Mouse (Mus musculus) hindbrain, embryonic 15.5 days (tissue): ENCODE measurements around the gene Cacna1b. TPM values are rescaled to one million over a fixed set of nuclear protein-coding genes. Genes with fewer than 3 reads are reported as not detected.
A peak's percentile ranks its signal among the peaks of the same experiment; 100 is the strongest.

ENCODE experiments used
- ATAC-seq: fragments of 200-750 bp; cut with Nextera tagmentation; 2 replicates; pipeline ENCODE4 v1.8.0; 2017; ENCODE audit warnings: low read depth, moderate number of reproducible peaks, moderate TSS enrichment; ENCODE audit not compliant: low FRiP score
- H3K27ac ChIP-seq: fragments of 300-500 bp; sonication (generic); replicated peaks from 2 replicates; pipeline ENCODE4 v1.5.1; 2015; ENCODE audit warnings: mild to moderate bottlenecking, inconsistent platforms
- H3K27me3 ChIP-seq: fragments of 300-500 bp; sonication (generic); 2 replicates; pipeline ENCODE4 v1.6.1; 2015; ENCODE audit warnings: control low read depth, inconsistent platforms
- H3K36me3 ChIP-seq: fragments of 300-500 bp; sonication (generic); 2 replicates; pipeline ENCODE4 v1.6.1; 2015; ENCODE audit warnings: control low read depth, inconsistent platforms
- H3K4me1 ChIP-seq: fragments of 300-500 bp; sonication (generic); replicated peaks from 2 replicates; pipeline ENCODE4 v1.6.1; 2015; ENCODE audit warnings: control low read depth, inconsistent platforms
- H3K4me2 ChIP-seq: fragments of 300-500 bp; sonication (generic); 2 replicates; pipeline ENCODE4 v1.6.1; 2015; ENCODE audit warnings: moderate library complexity, mild to moderate bottlenecking, inconsistent platforms
- H3K4me3 ChIP-seq: fragments of 300-500 bp; sonication (generic); 2 replicates; pipeline ENCODE4 v1.5.1; 2015; ENCODE audit warnings: mild to moderate bottlenecking, inconsistent platforms
- H3K9ac ChIP-seq: fragments of 300-500 bp; sonication (generic); 2 replicates; pipeline ENCODE4 v1.6.1; 2015; ENCODE audit warnings: inconsistent platforms
- H3K9me3 ChIP-seq: fragments of 300-500 bp; sonication (generic); 2 replicates; pipeline ENCODE4 v1.6.1; 2016; ENCODE audit warnings: control low read depth, inconsistent platforms
- WGBS: fragments of 180-500 bp; shearing (Covaris S2); methylation state at CpG from one replicate; pipeline ENCODE4 v1.1.7; 2015; 5-methylcytosine and 5-hydroxymethylcytosine counted together
- polyA plus RNA-seq: library from polyadenylated mRNA; unstranded; fragments of >200 nt; fragmentation: Nextera tagmentation; extraction: Ambion mirVana; gene quantifications from 2 replicates; pipeline ENCODE4 v1.2.1, GENCODE M21; 2015

Cacna1b gene
- polyA plus RNA-seq, 1 experiment from 2014 or later: 17.5 TPM

DNA sequence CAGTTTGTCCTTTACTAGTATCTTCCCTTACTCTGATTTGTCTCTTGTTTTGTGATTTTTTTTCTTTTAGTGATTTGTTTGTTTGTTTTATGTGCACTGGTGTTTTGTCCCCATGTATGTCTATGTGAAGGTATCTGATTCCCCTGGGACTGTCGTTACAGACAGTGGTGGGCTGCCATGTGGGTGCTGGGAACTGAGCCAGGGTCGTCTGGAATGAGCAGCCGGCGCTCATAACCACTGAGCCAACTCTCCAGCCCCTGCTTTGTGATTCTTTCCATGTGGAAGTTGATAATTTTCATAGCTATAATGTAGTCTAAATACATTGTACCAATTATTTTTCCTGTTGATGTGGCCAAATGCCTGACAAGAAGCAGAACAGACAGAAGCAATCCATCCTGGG, 7.9 kb upstream of the Cacna1b start:
- Histone ChIP-seq H3K27ac (no peak overlapping the region), H3K4me2 (no peak overlapping the region), H3K4me1 (no peaks in the 10 kb centered on the region), H3K27me3 (no peaks in the 10 kb centered on the region), H3K9me3 (no peaks in the 10 kb centered on the region), H3K9ac (no peak overlapping the region), H3K4me3 (no peak overlapping the region), H3K36me3 (no peaks in the 10 kb centered on the region)
- no peak for ATAC-seq
- 79% methylated on average over 4 of the region's 4 CpGs for WGBS

DNA sequence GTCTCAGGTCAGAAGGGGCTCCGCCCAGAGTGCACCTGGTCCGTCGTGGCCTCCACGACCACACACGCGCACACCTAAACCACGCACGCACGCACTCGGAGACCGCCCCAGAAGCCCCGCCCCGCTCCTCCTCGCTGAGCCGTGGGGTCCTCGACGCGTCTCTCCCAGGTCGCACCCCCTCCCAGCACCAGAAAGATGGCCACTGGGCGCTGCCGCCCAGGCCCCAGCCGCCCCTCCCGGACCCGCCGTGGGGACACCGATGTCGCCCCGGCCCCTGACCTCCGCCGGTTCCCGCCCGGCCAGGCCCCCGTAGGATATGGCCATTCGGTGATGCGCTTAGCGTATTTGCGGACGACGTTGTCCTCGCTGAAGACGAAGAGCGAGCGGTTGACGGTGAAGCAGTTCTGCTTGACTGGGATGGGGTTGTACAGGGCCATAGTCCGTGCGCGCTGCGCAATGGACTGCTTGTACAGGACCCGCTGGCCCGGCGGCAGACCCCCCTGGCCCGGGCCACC, 449 bp downstream of the Cacna1b start:
- H3K27ac ChIP-seq: peak overlapping the region; percentile 89
- peak overlapping the region; percentile 95 for H3K9ac ChIP-seq
- no peaks in the 10 kb centered on the region for H3K27me3 ChIP-seq
- under 1% methylated on average over 52 of the region's 52 CpGs for WGBS
- H3K36me3 ChIP-seq: 0 out of 2 replicates have a peak, but pooled peaks cover 5% of the 10 kb centered on the region
- no peaks in the 10 kb centered on the region for H3K9me3 ChIP-seq
- H3K4me1 ChIP-seq: peaks cover 41% of the 10 kb centered on the region
- H3K4me2 ChIP-seq: peak overlapping the region; percentile 88
- H3K4me3 ChIP-seq: peak overlapping the region; percentile 78
- peak; percentile 70 for ATAC-seq

DNA sequence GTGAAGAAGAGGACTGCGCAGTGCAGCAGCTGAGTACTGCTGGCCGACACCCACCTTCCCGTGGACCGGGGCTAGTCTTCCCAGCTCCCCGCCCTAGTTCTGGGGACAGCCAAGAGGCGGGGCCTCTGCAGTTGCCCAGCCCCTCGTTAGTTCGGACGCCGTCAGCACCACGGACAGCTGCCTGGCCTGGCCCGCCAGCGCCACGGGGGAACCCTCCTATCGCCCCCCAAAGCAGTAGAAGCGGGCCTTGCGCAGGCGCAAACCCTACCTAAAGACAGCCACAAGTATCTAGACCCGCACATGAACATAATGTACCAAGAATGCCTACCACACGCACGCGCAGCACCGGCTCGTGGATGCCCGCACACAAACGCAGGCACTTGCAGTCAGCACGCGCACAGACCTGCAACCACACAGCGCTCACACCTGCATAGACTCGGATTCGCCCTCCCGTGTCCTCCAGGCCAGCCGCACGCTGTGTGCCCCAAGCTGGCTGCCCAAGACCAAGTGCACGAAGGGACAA, 968 bp downstream of the Cacna1b start:
- Histone ChIP-seq H3K27me3 (no peaks in the 10 kb centered on the region), H3K36me3 (peaks cover 5% of the 10 kb centered on the region; the same call in 1 of the 2 replicates), H3K9ac (peak overlapping the region; percentile 95), H3K4me2 (peak overlapping the region; percentile 88), H3K27ac (peak overlapping the region; percentile 89), H3K9me3 (no peaks in the 10 kb centered on the region), H3K4me3 (peak overlapping the region; percentile 78), H3K4me1 (peaks cover 41% of the 10 kb centered on the region)
- peak; percentile 67 for ATAC-seq
- WGBS: under 1% methylated on average over 35 of the region's 35 CpGs

DNA sequence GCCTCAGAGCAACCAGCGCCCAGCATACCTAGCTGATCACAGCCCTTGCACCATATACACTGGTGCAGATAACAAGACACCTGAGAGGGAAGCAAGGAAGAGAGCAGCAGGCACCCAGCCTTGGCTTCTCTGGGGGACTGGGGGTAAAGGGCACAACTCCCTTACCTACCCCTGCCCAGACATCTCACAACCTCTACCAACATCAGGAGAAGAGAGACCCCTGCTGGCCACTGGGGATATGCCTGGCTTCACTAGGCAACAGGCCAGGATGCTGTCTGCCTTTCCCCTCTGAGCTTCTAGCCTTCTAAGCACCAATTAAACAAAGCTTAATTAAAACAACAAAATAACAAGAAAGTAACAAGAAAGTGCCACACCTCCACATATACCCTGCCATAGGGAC, 7.7 kb downstream of the Cacna1b start:
- WGBS: 96% methylated on average over 1 of the region's 1 CpGs
- H3K36me3 ChIP-seq: peaks cover 51% of the 10 kb centered on the region
- no peak for ATAC-seq

DNA sequence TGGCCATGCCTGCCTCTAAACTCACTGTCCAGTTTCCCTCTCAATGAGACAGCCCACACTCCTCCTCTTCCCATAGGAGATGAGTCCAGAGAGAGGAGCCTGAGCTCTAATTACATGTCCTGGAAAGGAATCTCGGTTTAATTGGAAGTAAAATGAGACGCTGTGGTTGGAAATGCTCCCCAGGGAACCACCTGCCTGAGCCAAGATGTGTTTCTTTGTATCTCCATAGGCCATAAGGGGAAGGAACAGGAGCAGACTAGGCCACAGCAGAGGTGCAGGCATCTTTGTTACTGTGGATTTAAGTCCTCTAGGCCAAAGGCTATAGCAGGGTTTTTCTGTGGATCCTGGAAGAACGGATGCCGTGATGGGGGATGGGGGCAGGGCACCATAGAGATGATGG, 10.4 kb downstream of the Cacna1b start:
- Histone ChIP-seq H3K27ac (no peak overlapping the region), H3K36me3 (peaks cover 59% of the 10 kb centered on the region), H3K27me3 (no peaks in the 10 kb centered on the region), H3K4me3 (no peak overlapping the region), H3K4me2 (no peak overlapping the region), H3K9ac (no peak overlapping the region), H3K4me1 (peaks cover 11% of the 10 kb centered on the region), H3K9me3 (no peaks in the 10 kb centered on the region)
- no peak for ATAC-seq
- 57% methylated on average over 4 of the region's 4 CpGs for WGBS

More for the DNA sequence above, 7.7 kb downstream of the Cacna1b start:
- Histone ChIP-seq H3K4me3 (no peak overlapping the region), H3K27me3 (no peaks in the 10 kb centered on the region), H3K27ac (no peak overlapping the region), H3K9me3 (no peaks in the 10 kb centered on the region), H3K9ac (no peak overlapping the region), H3K4me2 (no peak overlapping the region), H3K4me1 (peaks cover 23% of the 10 kb centered on the region)

DNA sequence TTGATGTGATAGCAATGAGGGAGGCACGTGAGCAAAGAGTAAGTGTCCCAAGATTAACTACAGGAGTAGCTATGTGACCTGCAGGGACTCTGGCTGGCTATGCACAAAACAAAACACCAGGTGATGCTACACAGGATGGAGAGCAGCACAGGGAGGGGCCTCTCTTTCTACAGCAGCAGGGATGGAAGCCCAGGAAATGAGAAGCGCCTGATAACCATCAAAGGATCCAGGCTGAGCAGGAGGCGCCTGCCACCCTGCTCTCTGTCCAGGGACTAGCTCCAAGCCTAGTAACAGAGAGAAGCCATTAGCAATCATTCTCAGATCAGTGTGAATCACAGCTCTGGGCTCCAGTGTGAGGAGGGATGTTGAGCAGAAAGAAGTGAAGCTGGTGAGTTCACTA, 12.9 kb downstream of the Cacna1b start:
- no peaks in the 10 kb centered on the region for H3K9me3 ChIP-seq
- H3K27ac ChIP-seq: no peak overlapping the region
- no peak overlapping the region for H3K4me2 ChIP-seq
- peaks cover 54% of the 10 kb centered on the region for H3K36me3 ChIP-seq
- ATAC-seq: no peak
- no peak overlapping the region for H3K9ac ChIP-seq
- peaks cover 2% of the 10 kb centered on the region; the same call in 1 of the 2 replicates for H3K4me1 ChIP-seq
- H3K4me3 ChIP-seq: no peak overlapping the region
- no peaks in the 10 kb centered on the region for H3K27me3 ChIP-seq
- WGBS: 74% methylated on average over 3 of the region's 3 CpGs

DNA sequence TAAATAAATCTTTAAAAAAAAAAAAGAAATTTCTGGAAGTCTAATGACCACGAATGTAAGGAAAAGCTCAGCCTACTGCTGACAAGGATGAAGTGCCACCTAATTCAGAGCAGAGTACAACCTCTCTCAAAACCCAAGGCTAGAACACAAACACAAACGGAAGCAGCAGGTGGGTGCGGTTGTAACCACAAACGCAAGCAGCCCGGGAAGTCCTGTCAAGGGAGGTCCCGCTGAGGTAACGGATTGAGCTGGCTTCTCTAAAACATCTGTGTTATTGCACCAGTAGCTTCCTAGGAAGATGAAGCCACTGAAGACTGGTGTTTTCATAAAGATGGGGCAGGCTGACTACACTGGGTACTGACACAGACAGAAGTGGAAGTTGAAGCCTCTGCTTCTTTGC, 15.1 kb downstream of the Cacna1b start:
- Histone ChIP-seq H3K4me3 (no peak overlapping the region), H3K4me1 (peaks cover 6% of the 10 kb centered on the region), H3K4me2 (no peak overlapping the region), H3K9ac (no peak overlapping the region), H3K9me3 (no peaks in the 10 kb centered on the region), H3K27ac (no peak overlapping the region), H3K36me3 (peaks cover 39% of the 10 kb centered on the region), H3K27me3 (no peaks in the 10 kb centered on the region)
- 75% methylated on average over 7 of the region's 7 CpGs for WGBS
- ATAC-seq: no peak

DNA sequence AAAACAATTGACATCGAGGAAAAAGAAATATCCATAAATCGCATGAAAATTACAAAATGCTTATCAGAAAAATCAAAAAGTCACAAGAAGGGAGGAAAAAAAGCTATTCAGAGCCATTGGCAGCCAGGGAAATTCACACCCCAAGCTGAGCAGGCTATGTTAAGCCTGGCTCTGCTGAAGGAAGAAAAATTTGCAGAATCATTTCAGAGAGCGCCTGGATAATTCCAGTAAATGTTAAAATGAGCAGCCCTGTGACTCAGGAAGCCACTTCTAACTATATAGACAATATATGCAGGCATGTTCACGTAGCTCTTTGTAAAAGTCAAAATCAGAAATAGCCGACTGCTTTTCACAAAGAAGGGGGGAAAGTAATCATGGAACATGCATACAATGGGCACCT, 23.3 kb downstream of the Cacna1b start:
- no peak overlapping the region for H3K4me3 ChIP-seq
- no peak overlapping the region for H3K4me2 ChIP-seq
- H3K9ac ChIP-seq: no peak overlapping the region
- no peak overlapping the region for H3K27ac ChIP-seq
- peaks cover 6% of the 10 kb centered on the region for H3K4me1 ChIP-seq
- no peak for ATAC-seq
- H3K27me3 ChIP-seq: no peaks in the 10 kb centered on the region
- no peaks in the 10 kb centered on the region for H3K36me3 ChIP-seq
- no peaks in the 10 kb centered on the region for H3K9me3 ChIP-seq
- 81% methylated on average over 5 of the region's 5 CpGs for WGBS

DNA sequence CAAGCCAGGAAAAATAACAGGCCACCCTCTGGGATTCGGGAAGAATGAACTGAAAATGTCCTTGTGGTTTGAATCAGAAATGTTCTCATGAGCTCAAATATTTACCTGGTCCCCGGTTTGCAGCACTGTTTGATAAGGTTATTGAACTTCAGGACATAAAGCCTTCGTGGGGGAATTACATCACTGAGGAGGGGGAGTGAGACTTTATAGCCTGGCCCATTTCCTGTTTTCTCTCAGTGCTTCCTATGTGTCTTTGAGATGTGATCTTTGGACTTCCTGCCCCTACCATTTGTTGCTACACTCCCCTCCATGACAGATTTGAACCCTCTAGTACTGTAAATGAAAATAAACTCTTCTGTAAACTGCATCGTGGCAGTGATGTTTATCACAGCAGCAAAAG, 29.8 kb downstream of the Cacna1b start:
- H3K27ac ChIP-seq: no peak overlapping the region
- no peaks in the 10 kb centered on the region for H3K9me3 ChIP-seq
- H3K27me3 ChIP-seq: no peaks in the 10 kb centered on the region
- peaks cover 44% of the 10 kb centered on the region for H3K36me3 ChIP-seq
- whole genome bisulfite sequencing: 85% methylated on average over 4 of the region's 4 CpGs
- no peak overlapping the region for H3K9ac ChIP-seq
- no peak overlapping the region for H3K4me3 ChIP-seq
- no peak overlapping the region for H3K4me2 ChIP-seq
- no peaks in the 10 kb centered on the region for H3K4me1 ChIP-seq
- no peak for ATAC-seq

DNA sequence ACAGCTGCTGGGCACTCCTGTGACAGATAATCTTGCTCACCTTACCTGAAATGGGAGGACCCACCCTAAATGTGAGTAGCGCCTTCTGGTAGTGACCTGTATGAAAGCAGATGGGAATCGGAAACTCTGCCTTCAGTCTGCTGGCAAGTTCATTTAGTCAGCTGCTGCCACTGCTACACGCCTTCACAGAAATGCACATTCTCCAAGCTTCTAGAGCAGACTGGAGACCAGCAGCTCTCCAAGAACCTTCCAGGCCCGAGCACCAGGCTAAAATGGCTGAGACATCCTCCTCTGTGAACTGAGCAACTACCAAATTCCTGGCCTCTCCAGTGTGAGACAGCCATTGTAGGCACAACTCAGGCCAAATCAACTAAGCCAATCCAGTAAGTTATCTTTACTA, 37.1 kb downstream of the Cacna1b start:
- Histone ChIP-seq H3K4me3 (no peak overlapping the region), H3K27ac (no peak overlapping the region), H3K9me3 (no peaks in the 10 kb centered on the region), H3K4me1 (no peaks in the 10 kb centered on the region), H3K27me3 (no peaks in the 10 kb centered on the region), H3K36me3 (peaks cover 42% of the 10 kb centered on the region), H3K9ac (no peak overlapping the region), H3K4me2 (no peak overlapping the region)
- no peak for ATAC-seq
- 91% methylated on average over 4 of the region's 4 CpGs for WGBS

DNA sequence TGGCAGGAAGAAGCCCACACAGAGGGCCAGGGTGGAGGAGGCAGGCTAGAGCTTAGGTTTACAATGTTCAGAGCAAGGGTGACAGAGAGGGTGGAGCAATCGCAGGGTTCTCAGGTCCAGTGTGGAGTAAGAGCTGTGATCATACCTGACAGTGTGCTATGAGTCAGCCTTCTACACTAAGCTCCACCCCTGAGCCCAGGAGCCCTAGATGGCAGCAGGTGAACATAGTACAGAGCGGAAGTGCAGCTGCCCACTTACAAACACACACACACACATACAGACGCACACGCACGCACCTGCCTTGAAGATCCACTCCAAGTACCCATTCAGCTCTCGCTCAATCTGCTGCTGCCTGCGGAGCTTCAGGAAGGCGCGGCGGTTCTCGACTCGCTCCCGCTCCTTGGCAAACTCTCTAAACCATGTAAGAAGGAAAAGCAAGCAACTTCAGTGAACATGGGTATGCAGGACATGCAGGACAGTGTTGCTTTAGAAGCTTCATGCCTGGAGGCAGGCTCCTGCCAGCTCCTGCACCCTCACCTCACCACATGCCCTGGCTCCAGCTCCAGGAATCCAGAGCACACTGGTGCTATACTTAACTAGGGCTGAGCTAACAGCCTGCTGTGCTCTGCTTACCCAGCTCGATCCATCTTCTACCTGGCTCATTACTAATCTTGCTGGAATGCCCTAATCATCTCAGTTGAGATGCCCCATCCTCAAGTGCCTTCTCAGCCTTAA, 43.1 kb downstream of the Cacna1b start:
- H3K4me3 ChIP-seq: no peak overlapping the region
- no peak overlapping the region for H3K9ac ChIP-seq
- H3K36me3 ChIP-seq: peaks cover 58% of the 10 kb centered on the region
- ATAC-seq: 0 out of 2 replicates have a peak, but pooled peaks have one; percentile 55
- WGBS: 93% methylated on average over 14 of the region's 14 CpGs
- no peak overlapping the region for H3K27ac ChIP-seq
- no peaks in the 10 kb centered on the region for H3K27me3 ChIP-seq
- no peaks in the 10 kb centered on the region for H3K4me1 ChIP-seq
- H3K4me2 ChIP-seq: no peak overlapping the region
- no peaks in the 10 kb centered on the region for H3K9me3 ChIP-seq

DNA sequence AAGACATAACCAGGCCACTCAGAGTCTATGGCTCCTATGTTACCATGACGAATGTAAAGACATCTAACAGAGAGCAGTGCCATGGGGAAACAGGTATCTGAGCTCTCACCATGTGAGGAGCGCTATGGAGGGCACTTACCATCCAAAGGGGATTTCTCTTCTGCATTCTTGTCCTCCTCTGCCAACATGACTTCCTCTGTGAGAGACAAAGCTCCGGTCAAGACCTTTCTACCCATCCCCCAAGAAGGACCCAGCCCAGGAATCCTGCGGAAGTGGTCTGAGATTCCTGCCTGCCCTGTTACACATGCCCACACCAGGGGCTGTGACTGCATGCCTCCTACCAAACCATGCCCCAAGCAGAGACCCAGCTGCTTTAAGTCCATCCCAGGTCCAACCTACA, 44.0 kb downstream of the Cacna1b start:
- H3K27me3 ChIP-seq: no peaks in the 10 kb centered on the region
- no peak overlapping the region for H3K4me3 ChIP-seq
- H3K4me2 ChIP-seq: no peak overlapping the region
- no peak for ATAC-seq
- no peak overlapping the region for H3K9ac ChIP-seq
- no peak overlapping the region for H3K27ac ChIP-seq
- H3K4me1 ChIP-seq: no peaks in the 10 kb centered on the region
- 88% methylated on average over 4 of the region's 4 CpGs for WGBS
- no peaks in the 10 kb centered on the region for H3K9me3 ChIP-seq
- H3K36me3 ChIP-seq: peaks cover 58% of the 10 kb centered on the region
